Mouse (Mus musculus): ENCODE measurements around the gene Dnajc11.

Dnajc11 gene

DNA sequence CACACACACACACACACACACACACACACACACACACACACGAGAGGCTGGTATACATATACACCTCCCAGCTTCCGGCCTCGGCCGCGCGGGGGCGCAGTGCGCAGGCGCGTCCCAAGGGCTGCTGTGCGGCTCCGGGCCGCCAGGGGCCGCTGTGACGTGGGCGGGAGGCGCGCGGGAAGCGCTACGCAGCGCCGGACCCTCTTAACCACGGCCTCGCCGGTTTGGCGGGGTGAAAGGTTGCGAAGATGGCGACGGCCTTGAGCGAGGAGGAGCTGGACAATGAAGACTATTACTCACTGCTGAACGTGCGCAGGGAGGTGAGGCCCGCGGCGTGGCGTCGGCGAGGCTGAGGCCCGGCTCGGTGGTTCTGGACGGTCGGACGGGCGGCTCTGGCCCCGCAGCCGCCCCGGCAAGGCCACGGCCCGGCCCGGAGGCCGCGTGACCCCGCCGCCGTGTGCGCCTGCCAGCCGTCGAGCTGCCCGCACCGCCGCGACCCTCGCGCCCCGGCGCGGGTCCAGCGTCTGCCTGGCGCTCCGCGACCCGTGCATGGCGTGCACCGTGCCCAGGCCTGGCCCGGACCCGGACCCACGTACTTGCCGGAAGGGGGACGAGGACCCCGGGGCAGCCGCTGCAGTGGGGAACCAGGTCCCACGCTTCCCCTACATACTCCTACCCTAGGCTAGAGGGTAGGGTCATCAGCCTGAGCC lies at the start of gene Dnajc11:
Dnajc11 (plus strand) TSS at position 187 of the 710 bp plus-strand sequence.
- peak; percentile 92 for DNase-seq

DNA sequence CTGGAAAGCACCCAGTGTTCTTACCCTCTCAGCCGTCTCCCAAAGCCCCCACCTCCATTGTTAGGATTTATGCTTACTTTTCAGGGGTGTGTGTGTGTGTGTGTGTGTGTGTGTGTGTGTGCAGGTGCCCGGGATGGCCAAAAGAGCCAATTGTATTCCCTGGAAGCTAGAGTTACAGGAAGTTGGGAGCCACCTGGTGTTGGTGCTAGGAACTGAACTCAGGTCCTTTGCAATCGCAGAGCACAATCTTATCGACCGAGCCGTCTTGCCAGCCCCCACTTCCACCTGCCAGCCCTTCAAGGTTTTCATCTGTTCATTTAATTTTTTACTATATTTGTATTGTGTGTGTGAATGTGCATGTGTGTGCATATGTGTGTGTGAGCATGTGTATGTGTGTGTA lies 40.2 kb upstream of the Dnajc11 start:
- DNase-seq: no peak

DNA sequence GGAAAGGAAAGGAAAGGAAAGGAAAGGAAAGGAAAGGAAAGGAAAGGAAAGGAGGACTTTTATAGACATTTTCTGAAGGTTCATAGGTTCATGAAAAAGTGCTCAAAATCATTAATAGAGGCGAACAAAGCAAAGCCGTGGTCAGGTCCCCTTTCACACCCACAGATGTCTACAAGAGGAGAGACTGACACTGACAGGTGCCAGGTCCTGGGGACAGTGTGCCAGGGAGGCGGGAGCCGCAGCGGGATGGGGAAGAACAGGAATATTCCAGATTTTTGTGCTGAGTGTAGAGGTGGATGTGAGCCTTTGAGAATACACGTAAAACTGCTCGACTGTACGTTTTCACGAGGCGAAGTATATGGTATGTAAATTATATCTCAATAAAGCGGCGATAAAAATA lies 38.6 kb upstream of the Dnajc11 start:
- DNase-seq: no peak

- no peak for DNase-seq
Observed at GRCm38 (mm10) chr4:151895624-151896023, 37.9 kb upstream of the Dnajc11 start.

DNA sequence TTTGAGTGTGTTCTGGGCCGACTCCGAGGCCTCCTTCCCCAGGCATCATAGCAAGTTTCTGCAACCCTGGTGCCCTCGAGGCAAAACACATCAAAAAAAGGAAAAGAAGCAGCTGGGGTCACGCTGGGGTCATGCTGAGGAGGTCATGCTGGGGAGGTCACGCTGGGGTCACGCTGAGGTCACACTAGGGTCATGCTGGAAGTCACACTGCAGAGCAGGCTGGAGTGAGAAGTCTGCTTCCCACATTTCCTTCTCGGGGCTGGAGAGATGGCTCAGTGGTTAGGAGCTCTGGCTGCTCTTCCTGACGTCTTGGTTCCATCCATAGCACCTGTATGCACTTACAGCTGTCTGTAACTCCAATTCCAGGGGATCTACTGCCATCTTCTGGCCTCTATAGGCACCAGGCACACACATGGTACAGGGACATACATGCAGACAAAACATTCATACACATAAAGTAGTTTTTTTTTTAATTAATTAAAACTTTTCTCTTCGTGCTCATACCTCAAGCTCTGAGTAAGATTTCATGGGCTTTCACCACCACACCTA lies 36.3 kb upstream of the Dnajc11 start:
- no peak for DNase-seq

GRCm38 (mm10) chr4:151898600-151899245 lies 34.8 kb upstream of the Dnajc11 start:
- DNase-seq: no peak

DNA sequence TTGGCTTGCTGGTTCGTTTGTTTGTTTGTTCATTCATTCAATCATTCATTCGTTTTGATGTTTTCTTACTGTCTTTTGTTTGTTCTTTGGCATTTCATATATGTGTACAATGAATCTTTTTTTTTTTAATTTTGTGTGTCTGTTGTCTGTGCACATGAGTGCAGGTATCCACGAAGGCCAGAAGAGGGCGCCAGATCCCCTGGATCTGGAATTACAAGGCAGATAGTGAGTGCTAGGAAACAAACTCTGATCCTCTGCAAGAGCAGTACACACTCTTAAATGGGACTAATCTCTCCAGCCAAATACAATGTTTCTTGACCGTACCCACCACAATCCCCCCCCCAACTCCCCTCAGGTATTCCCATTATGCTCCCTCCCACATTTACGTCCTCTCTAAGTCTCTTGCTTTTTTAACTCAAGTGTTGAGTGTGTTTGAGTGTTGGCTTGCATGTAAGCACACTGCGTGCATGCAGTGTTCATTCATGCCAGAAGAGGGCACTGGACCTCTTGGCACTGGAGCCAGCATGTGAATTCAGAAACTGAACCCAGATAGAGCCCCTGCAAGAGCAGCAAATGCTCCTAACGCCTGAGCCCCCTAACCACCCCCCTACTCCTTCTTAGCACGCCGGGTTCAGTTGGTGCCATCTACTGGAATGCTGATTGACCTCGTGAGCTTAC lies 33.6 kb upstream of the Dnajc11 start:
- DNase-seq: no peak

DNA sequence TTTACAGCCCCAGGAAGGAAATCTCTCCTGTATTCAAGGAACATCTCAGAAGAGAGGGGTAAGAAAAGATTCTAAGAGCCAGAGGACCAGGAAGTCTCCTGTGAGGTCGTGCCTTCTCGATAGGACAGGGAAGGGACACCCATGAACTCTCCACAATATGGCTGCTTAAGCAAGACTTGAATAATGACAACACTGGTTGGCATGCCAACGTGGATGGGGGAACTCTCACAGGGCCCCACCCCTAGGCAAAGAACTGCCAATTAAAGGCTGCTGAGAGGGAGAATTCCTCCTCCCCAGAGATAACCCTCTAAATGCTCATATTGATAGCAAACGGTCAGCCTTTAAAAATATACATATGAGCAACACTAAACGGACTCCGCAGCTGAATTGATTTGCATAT lies 32.8 kb upstream of the Dnajc11 start:
- DNase-seq: no peak

DNA sequence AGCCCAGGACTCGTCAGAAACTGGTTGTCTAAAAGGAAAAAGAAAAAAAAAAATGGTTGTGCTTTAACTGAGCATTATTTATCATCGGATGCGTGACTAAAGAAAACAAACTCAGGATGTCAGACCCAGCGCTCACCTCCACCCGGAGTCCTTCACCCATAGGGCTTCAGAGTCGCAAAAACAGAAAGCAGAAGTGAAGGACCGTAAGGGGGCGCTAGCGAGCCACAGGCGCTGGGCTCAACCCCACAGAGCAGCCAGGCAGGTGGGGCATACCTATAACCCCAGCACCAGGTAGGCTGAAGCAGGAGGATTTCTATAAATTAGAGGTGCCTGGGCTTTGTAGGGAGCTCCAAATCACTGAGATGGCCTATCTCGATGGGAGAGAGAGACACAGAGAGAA lies 32.1 kb upstream of the Dnajc11 start:
- no peak for DNase-seq

GRCm38 (mm10) chr4:151902046-151902688 lies 31.3 kb upstream of the Dnajc11 start:
- DNase-seq: no peak

DNA sequence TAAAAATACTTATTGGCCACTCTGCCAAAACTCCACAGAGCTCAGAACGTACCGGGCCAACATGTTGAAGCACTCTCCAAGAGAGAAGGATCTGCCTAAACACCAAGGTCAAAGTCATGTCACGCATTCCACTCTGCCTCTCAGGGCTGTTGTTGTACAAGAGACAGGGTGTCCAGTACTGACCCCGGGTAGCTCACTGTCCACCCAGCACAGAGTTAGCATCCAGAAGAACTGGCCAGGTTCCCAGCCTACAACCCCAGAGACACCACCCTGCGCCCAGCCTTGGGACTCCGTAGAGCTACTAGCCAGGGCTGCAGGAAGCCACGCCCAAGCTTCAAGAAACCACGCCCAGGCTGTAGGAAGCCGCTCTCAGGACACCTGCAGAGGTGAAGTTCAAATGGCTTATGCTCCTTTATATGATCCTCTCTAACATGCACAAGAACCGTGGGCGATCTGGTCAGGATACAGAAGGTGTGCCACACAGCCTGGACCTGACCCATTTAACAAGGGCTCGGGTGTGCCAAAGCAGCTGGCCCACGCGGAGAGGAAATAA lies 30.7 kb upstream of the Dnajc11 start:
- DNase-seq: peak; percentile 69

GRCm38 (mm10) chr4:151904098-151904497 lies 29.4 kb upstream of the Dnajc11 start:
- DNase-seq: no peak

GRCm38 (mm10) chr4:151905621-151906020 lies 27.9 kb upstream of the Dnajc11 start:
- DNase-seq: no peak

DNA sequence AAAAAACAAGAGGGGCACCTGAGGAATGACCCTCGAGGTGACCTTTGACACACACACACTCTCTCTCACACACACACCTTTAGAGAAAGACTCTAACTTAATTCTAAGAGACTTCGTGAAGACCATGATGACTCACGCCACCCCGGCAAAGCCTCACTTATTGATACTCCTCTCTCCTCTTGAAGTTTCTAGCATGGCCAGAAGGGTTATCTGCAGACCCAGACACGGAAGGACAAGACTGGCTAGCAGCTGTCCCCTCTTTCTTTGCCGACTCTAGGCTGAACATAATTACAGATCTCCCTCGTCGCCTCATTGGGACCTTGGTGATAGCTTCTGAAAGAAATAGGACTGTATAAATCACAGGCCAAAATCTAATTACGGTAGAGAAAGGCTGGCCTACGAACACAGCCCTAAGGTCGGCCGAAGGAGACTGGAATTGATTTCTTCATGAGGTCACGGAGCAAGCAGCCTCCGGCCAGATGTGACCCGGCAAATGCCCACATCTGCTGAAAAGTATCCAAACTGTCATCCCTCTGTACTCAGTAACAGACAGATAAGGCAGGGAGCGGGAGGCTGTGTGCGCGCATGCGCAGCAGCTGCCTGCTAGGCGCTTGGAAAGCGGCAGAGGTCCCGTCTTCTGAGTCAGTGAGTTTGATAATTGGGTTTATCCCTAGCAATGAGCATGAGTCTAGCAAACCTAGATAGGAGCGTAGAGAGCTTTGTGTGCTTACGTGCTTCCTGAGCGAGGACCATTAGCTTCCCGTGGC lies 25.7 kb upstream of the Dnajc11 start:
- DNase-seq: no peak

DNA sequence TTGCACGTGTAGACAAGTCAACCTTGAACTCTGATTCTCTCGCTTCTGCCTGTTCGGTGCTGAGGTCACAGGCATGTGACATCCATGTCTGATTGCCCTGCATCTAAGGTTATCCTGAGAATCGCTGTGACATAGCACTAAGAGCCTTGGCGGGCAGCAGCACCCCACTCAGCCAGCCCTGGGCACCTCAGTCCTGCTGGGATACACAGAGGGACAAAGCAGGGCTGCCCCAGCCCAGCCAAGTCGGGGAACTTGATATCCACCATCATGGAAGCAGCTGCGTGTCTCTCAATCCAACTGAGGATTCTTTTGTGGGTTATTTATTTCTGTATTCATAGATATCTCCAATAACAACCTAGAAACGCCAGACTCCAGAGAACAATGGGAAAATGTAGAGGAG lies 24.7 kb upstream of the Dnajc11 start:
- DNase-seq: no peak

GRCm38 (mm10) chr4:151916271-151916670 lies 17.2 kb upstream of the Dnajc11 start:
- no peak for DNase-seq

- DNase-seq: no peak
Observed at GRCm38 (mm10) chr4:151919135-151919840, 14.2 kb upstream of the Dnajc11 start.

DNA sequence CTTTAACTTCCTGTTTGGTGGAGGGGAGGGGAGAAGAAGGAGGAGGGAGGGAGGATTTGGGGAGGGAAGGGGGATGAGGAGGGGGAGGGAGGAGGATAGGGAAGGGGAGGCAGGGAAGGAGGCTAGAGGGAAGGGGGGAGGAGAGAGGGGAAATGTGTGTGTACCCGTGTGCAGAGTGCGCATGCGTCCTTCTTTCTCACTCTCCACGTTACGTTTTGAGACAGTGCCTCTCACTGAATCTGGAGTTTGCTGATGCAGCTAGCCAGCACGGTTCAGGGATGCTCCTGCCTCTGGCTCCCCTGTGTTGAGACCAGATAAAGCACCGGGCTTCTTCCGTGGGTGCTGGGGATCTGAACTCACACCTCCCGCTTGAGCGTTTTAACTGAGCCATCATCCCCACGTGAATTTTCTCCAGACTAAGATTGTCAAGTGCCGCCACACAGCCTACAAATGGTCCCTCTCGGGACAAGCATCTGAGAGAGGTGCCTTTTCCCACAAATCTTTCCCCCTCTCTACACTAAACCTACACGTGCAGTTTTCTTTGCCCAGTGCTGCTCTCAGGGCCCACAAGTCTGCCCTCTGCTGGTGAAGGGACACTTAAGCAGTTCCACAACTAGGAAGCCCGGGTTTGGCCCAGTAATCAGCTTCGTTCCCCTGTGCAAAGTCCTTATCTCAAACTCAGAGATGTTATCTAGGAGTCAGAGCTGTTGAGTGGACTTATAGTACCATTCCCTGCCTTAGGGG lies 13.4 kb upstream of the Dnajc11 start:
- DNase-seq: peak; percentile 48

DNA sequence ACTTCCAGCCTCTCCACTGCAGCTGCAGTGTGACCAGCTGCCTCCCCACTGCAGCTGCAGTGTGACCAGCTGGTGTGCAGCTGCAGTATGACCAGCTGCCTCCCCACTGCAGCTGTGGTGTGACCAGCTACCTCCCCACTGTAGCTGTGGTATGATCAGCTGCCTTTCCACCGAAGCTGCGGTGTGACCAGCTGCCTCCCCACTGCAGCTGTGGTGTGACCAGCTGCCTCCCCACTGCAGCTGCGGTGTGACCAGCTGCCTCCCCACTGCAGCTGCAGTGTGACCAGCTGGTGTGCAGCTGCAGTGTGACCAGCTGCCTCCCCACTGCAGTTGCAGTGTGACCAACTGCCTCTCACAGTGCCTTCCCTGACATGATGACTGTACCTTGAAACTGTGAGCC lies 11.4 kb upstream of the Dnajc11 start:
- DNase-seq: no peak

DNA sequence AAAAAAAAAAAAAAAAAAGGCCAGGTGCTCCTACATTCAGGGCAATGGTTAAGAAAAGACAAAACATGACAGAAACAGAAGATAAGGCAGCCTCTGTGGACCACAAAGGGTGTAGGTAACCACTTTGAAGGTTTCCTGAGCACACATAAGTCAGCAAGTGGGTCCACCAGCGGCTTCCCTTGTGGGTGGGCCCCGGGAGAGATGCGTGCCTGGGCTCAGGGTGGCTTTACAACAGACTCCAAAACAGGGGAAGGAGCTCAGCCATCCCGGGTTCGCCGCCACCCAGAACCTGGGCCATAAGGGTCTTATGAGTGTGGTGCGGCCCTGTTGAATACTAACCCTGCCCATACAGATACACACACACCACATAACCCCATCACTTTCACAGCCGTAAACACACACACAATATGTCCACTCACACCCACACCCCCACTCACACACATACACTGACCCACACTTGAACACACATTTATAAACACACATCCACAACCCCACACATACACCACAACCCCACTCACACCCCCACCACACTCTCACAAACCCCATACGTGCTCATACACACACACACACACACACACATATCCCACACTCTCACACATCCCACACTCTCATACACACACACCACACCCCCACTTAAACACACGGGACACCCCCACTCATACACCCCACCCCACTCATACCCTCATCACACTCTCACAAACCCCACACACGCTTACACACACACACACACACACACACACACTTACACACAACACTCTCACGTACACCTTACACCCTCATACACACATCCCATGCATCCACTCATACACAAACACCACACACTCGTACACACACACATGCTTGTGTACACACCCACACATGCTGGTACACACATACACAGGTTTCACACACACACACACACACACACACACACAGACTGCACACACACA lies 651 bp upstream of the Dnajc11 start:
- DNase-seq: peak; percentile 44

Data from cerebellum, adult 11-12 months (tissue).